Mouse (Mus musculus): ENCODE measurements around the gene Plekhm2.
A peak's percentile ranks its signal among the peaks of the same experiment; 100 is the strongest.

The Plekhm2 gene

DNA sequence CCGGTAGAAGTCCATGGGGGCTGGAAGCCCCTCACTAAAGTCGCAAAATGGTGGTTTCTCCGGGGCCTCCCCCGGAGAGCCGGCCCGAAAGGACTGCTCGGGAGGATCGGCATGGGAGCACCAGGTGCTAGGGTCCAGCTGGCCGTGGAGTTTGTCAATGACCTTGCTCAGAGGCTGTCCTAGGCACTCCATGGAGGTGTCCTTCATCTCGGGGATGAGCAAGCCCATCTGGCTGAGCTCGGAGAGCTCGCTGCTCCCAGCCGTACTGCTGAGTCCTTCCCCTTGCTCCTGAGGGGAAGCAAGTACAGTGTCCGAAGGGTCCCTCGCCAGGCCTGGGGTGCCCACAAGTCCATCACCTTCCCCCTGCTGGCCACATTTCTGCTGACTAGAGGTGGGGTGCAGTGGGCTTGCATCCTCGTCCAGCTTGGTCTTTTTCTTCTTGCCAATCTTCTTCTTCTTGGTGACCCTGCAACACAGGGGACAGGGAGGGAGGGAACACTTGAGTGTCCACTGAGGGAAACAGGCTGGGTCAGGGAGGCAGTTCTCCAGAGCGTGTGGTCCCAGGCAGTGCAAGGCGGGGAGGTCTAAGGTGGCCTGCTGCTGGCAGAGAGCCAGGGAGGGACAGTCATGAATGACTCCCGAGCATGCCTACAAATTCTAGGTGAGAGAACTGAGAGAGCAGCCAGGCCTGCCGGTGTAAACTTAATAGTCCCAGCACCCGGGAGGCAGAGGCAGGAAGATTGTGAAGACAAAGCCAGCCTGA is 32.4 kb downstream of the Plekhm2 start:
- no peak for DNase-seq (ENCODE audit: low read depth, low spot score)

GRCm38 (mm10) chr4:141631250-141631649 is 33.4 kb downstream of the Plekhm2 start:
- peak; percentile 29 for DNase-seq (ENCODE audit: low read depth, low spot score)

DNA sequence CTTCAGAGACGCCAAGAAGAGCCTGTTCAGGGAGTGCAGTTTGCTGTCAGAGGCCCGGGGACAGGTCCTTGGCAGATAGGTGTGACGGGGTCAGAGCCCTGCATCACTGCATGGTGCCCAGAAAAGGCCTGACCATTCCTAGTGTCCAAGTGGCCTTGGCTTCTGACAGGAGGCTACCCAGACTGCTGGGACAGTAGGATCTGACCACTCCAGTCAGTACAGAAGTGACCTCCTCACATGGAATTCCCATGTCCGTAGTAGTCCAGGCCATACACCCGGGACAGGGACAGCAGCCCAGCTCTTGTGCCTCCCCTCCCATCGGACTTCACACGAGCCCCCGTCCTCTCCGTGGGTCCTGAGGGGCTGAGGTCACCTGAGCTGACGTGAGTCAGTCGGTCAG is 34.7 kb downstream of the Plekhm2 start:
- DNase-seq (ENCODE audit: low read depth, low spot score): no peak

DNA sequence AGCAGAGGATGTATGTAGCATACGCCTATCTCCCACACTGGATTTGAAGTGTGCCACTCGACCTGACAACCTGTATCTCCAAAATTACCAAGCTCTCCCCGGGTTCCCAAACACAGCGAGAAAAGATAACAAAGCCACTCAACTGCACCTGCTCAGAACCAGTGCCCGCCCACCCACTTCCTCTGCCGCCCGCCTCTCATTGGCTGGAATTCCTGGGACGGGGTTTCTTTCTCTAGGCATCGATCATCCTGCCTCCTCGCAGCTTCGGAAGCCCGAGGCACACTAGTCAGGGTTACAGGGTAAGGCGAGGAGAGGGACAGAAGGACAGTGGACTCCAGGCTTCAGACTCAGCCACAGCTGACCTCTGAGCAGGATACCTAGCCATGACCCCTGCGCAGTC is 36.0 kb downstream of the Plekhm2 start:
- peak; percentile 66 for DNase-seq (ENCODE audit: low read depth, low spot score)

GRCm38 (mm10) chr4:141627502-141627901 is 37.2 kb downstream of the Plekhm2 start:
- no peak for DNase-seq (ENCODE audit: low read depth, low spot score)

DNA sequence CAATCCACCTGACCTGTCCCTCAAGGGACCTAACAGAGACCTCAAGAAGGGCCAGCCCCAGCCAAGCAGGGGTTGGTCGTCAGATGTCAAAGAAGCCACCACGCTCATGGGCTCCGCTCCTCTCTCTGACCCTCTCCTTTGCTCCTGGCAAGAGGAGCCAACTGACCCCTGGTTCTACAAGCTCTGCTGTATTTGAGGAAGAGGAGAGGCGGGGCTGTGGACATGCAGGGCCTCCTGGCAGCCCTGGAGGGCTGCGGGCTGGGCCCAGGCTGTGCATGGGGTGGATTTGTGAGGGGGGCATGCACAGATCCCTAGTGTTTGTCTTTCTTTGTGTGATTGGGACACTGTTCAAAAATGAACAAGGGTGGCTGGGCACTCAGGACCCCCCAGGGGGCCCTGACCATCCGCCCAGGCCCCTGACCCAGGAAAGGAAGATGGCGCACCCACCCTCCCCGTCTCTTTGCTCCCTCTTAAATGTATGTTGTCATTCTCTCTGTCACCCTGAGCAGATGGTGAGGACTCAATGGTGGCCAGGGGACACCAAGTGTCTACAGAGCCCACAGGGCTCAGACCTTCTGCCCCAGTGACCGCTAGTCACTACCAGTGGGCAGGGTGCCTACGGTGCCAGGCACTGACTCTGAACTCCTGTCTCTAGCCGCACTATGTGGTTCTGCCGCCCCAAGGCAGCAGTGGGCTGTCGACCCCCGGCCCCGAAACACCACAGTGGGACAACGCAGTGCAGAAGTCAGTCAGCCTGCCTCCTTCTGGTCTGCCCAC is 38.7 kb downstream of the Plekhm2 start:
- no peak for DNase-seq (ENCODE audit: low read depth, low spot score)

- peak; percentile 90 for DNase-seq (ENCODE audit: low read depth, low spot score)
These were observed 39.5 kb downstream of the Plekhm2 start for GRCm38 (mm10) chr4:141624983-141625773.

DNA sequence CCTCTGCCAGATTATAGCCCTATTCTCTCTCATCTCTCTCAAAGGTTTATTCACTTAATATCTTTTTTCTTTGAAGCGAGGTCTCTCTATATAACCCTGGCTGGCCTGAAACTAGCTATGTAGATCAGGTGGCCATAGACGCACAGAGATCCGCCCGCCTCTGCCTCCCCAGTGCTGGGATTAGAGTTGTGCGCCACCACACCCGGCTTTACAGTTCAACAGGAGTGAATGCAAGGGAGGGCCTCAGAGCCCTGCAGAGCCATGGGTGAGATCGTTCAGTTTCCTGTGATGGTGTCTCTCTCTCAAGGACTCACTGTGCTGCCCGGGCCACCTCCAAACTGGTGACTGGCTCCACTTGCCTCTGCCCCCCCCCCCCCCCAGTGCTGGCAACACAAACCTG is 40.6 kb downstream of the Plekhm2 start:
- no peak for DNase-seq (ENCODE audit: low read depth, low spot score)

GRCm38 (mm10) chr4:141623666-141624065 is 41.0 kb downstream of the Plekhm2 start, which contains the start of gene Slc25a34:
TSS of gene Slc25a34 (minus strand) at chr4:141623821.
- no peak for DNase-seq (ENCODE audit: low read depth, low spot score)

- DNase-seq (ENCODE audit: low read depth, low spot score): no peak
These were observed 41.7 kb downstream of the Plekhm2 start for GRCm38 (mm10) chr4:141623037-141623436.

GRCm38 (mm10) chr4:141622580-141622979 is 42.1 kb downstream of the Plekhm2 start:
- DNase-seq (ENCODE audit: low read depth, low spot score): no peak

- DNase-seq (ENCODE audit: low read depth, low spot score): no peak
These were observed 42.6 kb downstream of the Plekhm2 start for GRCm38 (mm10) chr4:141622091-141622490.

DNA sequence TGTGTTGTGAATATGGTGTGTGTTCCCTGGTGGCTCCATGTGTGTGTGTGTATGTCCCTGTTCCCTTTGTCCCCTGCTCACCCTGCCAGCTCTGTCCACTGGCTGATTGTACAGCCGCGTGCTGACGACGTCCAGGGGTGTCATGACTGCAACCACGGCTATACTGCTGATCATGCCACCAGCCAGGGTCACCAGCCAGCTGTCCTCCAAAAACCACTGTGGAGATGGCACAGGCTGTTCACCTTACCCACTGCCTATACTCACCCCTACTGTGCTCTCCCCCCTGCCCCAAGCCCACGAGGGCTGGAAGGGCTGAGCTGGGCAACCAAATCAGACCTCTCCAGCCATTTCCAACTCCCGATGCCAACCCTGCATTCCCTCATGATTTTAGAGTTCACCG is 43.4 kb downstream of the Plekhm2 start:
- no peak for DNase-seq (ENCODE audit: low read depth, low spot score)

- DNase-seq (ENCODE audit: low read depth, low spot score): no peak
These were observed 45.3 kb downstream of the Plekhm2 start for GRCm38 (mm10) chr4:141619299-141619883.

- peak; percentile 85 for DNase-seq (ENCODE audit: low read depth, low spot score)
These were observed 46.0 kb downstream of the Plekhm2 start, which contains the start of gene Tmem82 for GRCm38 (mm10) chr4:141618565-141619243. TSS of gene Tmem82 (minus strand) at chr4:141618633.

DNA sequence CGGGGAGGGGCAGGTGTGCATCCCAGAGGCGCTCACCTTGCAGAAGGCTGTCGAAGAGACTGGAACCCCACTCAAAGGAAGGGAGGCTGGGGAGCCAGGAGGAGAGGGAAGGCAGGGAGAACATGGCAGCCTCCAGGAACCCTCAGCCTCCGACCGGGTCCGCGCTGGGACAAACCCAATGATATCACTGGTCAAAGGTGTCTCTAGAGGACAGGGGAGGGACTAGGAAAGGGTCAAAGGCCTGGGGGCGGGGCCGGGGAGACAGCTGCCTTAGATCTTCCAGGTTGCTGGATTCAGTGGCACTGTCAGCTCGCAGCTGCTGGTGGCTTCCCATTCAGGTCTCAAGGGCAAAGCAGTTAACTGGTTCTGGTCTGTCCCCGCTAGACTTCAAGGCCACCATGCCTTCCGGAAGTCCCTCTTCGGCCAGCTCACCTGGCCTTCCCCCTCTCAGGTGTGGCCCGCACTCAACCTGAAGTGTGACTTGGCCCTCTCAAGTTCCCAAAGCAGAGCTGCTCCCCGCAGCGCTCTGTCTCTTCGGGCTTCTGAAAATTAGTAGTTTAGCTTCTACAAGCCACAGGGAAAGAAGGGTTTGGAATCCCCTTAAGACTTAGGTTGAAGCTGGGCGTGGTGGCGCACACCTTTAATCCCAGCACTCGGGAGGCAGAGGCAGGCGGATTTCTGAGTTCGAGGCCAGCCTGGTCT is 46.7 kb downstream of the Plekhm2 start:
- DNase-seq (ENCODE audit: low read depth, low spot score): peak; percentile 94

DNA sequence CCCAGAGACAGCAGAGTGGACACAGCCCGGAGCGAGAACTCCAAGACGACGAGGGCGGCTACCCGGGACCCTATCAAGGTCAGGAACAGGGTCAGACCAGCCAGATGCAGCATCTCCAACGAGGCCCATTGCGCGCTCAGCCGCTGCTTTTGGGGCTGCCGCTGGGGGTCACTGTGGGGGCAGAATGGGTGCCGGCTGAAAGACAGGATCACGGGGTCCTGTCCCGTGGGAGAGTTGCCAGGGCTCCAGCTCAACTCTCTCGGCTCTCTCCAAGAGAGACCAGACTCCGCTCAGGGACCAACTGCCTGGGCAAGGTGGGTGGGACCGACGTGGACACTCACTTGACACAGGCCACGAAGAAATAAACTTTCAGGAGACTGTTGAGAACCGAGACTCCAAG is 47.4 kb downstream of the Plekhm2 start:
- DNase-seq (ENCODE audit: low read depth, low spot score): peak; percentile 90

GRCm38 (mm10) chr4:141616811-141617210 is 47.9 kb downstream of the Plekhm2 start:
- DNase-seq (ENCODE audit: low read depth, low spot score): no peak

DNA sequence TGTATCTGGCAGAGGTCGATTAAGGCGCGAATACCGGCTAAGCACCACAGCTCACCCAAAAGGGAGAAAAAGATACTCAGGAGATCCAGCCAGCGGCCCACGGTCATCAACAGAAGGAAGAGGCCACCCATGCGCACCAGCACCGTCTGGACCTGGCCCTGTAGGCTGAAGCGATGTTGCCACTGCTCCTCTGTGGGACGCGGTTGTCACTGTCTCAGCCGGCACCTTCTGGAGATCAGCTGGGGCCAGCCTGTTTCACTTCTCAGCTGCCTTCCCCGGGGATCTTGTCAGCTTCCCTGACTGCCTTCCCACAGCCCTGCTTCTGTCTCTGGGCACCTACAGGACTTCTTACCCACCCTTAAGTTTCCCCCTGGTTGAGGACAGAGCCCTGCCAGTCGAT is 49.8 kb downstream of the Plekhm2 start:
- DNase-seq (ENCODE audit: low read depth, low spot score): no peak

- DNase-seq (ENCODE audit: low read depth, low spot score): no peak
These were observed 55.2 kb downstream of the Plekhm2 start for GRCm38 (mm10) chr4:141609538-141609937.

Data from ZHBTc4 (cell line).